9 mouse cellular contexts compared by ENCODE assay signal in the genomic region with DNA sequence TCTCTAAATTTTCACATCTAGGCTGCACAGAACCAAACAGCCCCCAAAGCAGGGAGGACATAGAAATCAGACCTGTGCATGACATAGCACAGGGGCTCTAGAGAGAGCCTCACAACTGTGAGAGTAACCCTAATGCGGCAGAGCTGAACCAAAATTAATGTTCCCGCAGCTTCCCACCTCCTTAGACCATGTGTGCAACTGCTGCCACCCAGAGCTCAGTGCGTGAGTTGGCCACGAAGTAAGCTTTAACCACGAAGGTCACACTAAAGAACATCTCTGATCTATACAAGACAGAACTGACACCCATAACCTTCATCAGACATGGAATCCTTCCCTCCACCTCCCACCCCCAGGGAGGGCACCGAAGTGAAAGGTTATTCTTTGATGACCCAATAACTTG. TPM values are rescaled to one million over a fixed set of nuclear protein-coding genes. Genes with fewer than 3 reads are reported as not detected.
DNase-seq lines count a peak whose midpoint lies in the region; ATAC-seq and TF ChIP-seq lines count a peak whose summit lies in the region.
"Had no signal": no experiment of that assay in that cellular context is flagged by ENCODE, and none has a peak within 500 bp of the region (broad histone marks: within the 10 kb centered on the region; RNA-seq: fewer than 3 reads in every experiment).

No protein-coding gene starts in this region.

- POLR2A ChIA-PET in Patski (lab: Charles Lee): interaction anchor here (0.6 to 1.6 kb wide), 3 partner anchors 23 to 261 kb away, joined by 3 to 4 read pairs (median 3); no protein-coding TSS in a partner anchor

- CTCF ChIA-PET in Patski (lab: Charles Lee): interaction anchor here (0.9 to 1.4 kb wide), 3 partner anchors 8 to 83 kb away, joined by 3 read pairs; no protein-coding TSS in a partner anchor

- no peaks in the 10 kb centered on the region for H3K9me3 ChIP-seq in lung, embryonic 16.5 days (ENCODE audit: control insufficient read depth, low read length)
- H3K9me3 ChIP-seq: G1E had no signal

- peaks cover 11% of the 10 kb centered on the region for H3K4me1 ChIP-seq in lung, embryonic 16.5 days (replicated peaks; ENCODE audit: control insufficient read depth, insufficient read depth, low read length)

- no peak overlapping the region for H3K4me3 ChIP-seq in left cerebral cortex, adult 2 months
- H3K4me3 ChIP-seq in lung, embryonic 16.5 days (ENCODE audit: low read length): no peak overlapping the region

- TF ChIP-seq CTCF in left cerebral cortex, adult 2 months (IDR thresholded peaks at IDR 0.05): peak; percentile 36
- TF ChIP-seq CTCF in Patski (IDR thresholded peaks at IDR 0.05): peak; percentile 22

- no peak overlapping the region for H3K4me2 ChIP-seq in lung, embryonic 16.5 days (ENCODE audit: low read depth, low read length)

- H3K27ac ChIP-seq in left cerebral cortex, adult 2 months: no peak overlapping the region
- H3K27ac ChIP-seq in lung, embryonic 16.5 days (ENCODE audit: low read length): peak overlapping the region; percentile 2

- intact Hi-C loops in left cerebral cortex, adult 2 months (cut with DNase I): loop anchor here (5.0 kb wide), 1 partner anchor 165 kb away; no protein-coding TSS in a partner anchor

- WGBS in lung, embryonic 16.5 days: 68% methylated on average over 6 of the region's 6 CpGs

- H3K27me3 ChIP-seq in Patski: no peaks in the 10 kb centered on the region
- H3K27me3 ChIP-seq in lung, embryonic 16.5 days (ENCODE audit: control insufficient read depth, insufficient read depth, low read depth, low read length): no peaks in the 10 kb centered on the region

- peak; percentile 80; the same call in 1 of the 2 replicates for ATAC-seq in frontal cortex, adult (ENCODE audit: low TSS enrichment)
- ATAC-seq in Patski: no peak
- ATAC-seq in lung, embryonic 16.5 days (ENCODE audit: low read depth): no peak
- no peak for ATAC-seq in megakaryocyte, adult 5-6 weeks (ENCODE audit: poor library complexity, severe bottlenecking)

- no peak for DNase-seq in frontal cortex, postnatal 14 days (ENCODE audit: low spot score in 2 of 2)
- peak in 1 of 2 experiments; percentile 12 for DNase-seq in left cerebral cortex, adult 2 months (ENCODE audit: extremely low spot score in 1 of 2, low spot score in 2 of 2)
- no peak for DNase-seq in left cerebral cortex, adult 9 months (ENCODE audit: low spot score in 2 of 2)
- DNase-seq in Patski (ENCODE audit: low read depth, low spot score): no peak
- DNase-seq in spleen, postnatal 4 days (ENCODE audit: low spot score in 2 of 2): no peak

- H3K9ac ChIP-seq in lung, embryonic 16.5 days (ENCODE audit: low read length): no peak overlapping the region

- H3K36me3 ChIP-seq in lung, embryonic 16.5 days (ENCODE audit: control insufficient read depth, insufficient read depth, low read length): peaks cover under 1% of the 10 kb centered on the region; the same call in 1 of the 2 replicates

- in situ Hi-C loops in Patski (cut with MboI; ENCODE audit: low pct_unique_long_range_greater_than_20kb): no loop called here

RNA-seq across cellular contexts. Expression of a gene that starts 55.9 kb away (rescaled TPM):
- total RNA-seq in left cerebral cortex, adult 2 months (2021): 10 to 100 TPM; 21.0 to 22.8 TPM
- 34.3 TPM for polyA plus RNA-seq in Patski (2021)
- polyA plus RNA-seq in lung, embryonic 16.5 days (2015; fragmentation: Nextera tagmentation; extraction: Ambion mirVana): 43.0 and 44.1 TPM in 2 replicates
- 6.5 and 8.6 TPM in 2 replicates for total RNA-seq in megakaryocyte, adult 5-6 weeks (2015)
- 21.1 and 21.2 TPM in 2 replicates for total RNA-seq in megakaryocyte, adult 5-6 weeks (2017)

RNA-seq across cellular contexts. Expression of a gene that starts 59.6 kb away (rescaled TPM):
- total RNA-seq in left cerebral cortex, adult 2 months (2021): 10 to 100 TPM; 34.8 to 40.6 TPM
- polyA plus RNA-seq in Patski (2021): 56.5 TPM
- polyA plus RNA-seq in lung, embryonic 16.5 days (2015; fragmentation: Nextera tagmentation; extraction: Ambion mirVana): 46.7 and 48.3 TPM in 2 replicates
- 31.8 and 37.7 TPM in 2 replicates for total RNA-seq in megakaryocyte, adult 5-6 weeks (2015)
- total RNA-seq in megakaryocyte, adult 5-6 weeks (2017): 40.0 and 45.2 TPM in 2 replicates

RNA-seq across cellular contexts. Expression of a gene that starts 59.7 kb away (rescaled TPM):
- 1 to 10 TPM; 3.9 to 5.3 TPM for total RNA-seq in left cerebral cortex, adult 2 months (2021)
- 5.5 TPM for polyA plus RNA-seq in Patski (2021)
- polyA plus RNA-seq in lung, embryonic 16.5 days (2015; fragmentation: Nextera tagmentation; extraction: Ambion mirVana): 4.3 and 5.4 TPM in 2 replicates
- 13.9 and 14.6 TPM in 2 replicates for total RNA-seq in megakaryocyte, adult 5-6 weeks (2015)
- total RNA-seq in megakaryocyte, adult 5-6 weeks (2017): 15.5 and 18.5 TPM in 2 replicates
